Mouse (Mus musculus) embryo, embryonic 10.5 days (tissue): ENCODE data around the gene Tjp3.
A peak's percentile ranks its signal among the peaks of the same experiment; 100 is the strongest.

Experiments used
- DNase-seq: peaks from one replicate; pipeline ENCODE4 v3.0.0-alpha.2; 2015; ENCODE audit warnings: low spot score

Tjp3 gene

DNA sequence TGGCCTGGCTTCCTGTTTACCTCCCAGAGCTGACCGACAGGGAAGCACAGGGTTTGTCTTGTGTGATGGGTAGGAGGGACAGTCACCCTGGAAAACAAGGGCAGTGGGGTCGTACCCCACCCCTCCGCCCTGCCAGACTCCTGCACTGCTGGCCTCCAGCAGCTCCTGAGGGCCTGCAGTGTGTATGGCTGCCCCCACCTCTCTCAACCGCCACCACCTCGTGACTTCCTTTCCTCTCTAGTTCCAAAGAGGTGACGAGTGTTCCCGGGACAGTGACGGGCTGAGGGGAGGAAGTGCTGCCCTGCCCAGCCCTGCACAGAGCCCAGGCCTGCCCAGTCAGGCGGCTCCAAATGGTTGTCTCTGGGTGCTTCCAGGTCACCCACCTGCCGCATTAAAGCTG is 6.5 kb upstream of the Tjp3 start:
- DNase-seq = no peak

DNA sequence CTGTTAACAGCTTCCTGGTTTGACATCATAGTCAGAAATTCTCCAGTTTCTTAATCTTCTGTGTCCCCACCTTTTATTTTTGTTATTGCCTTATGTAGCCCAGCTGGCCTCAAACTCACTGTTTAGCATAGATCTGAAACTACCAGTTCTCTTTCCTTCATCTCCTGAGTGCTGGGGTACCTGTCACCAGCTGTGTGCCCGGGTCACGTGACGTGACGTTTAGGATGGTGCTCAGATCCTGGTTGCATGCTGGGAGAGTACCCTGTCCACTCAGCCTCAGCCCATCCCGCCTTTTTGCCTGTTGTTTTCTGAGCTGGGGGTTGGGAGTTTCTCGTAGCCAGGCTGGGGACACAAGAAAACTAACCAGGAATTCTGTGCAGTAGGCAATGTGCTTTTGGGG is 5.9 kb upstream of the Tjp3 start:
- no peak for DNase-seq

DNA sequence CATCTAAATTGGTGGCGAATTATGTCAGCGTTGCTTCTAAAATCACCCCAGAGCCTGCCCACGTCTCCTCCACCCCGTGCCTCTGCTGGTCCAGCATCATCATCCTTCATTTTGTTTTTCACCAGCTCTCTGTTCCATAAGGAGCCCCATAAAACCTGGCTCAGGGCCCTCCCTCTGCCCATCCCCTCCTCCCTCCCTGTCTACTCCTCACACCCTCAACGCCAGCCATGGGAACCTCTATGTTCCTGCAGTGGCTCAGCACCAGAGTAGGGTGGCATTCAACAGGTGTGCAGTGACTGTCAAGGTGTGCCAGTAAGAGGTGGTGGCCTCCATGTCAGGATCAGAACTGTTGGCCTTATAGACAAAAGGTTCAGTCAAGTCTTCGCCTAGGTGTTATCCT is 3.8 kb upstream of the Tjp3 start:
- DNase-seq = no peak

DNA sequence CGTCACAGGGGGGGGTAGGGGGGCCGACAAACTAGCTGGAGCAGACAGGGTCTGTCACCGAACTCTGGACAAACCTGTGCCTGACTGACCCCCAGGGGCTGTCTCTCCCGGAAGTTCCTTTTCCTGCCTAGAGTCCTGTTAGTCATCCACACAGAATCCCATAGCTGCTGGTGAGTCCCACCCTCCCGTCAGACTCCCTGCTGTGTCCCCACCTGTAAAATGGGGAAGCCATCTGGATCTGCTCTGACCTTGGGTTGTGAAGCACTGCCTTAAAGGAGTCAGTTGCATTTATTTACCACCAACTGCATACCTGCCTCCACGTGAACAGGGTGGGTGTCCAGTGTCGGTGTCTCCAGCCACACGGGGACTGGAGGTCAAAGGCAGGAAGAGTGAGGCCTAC is 3.1 kb upstream of the Tjp3 start:
- no peak for DNase-seq

DNA sequence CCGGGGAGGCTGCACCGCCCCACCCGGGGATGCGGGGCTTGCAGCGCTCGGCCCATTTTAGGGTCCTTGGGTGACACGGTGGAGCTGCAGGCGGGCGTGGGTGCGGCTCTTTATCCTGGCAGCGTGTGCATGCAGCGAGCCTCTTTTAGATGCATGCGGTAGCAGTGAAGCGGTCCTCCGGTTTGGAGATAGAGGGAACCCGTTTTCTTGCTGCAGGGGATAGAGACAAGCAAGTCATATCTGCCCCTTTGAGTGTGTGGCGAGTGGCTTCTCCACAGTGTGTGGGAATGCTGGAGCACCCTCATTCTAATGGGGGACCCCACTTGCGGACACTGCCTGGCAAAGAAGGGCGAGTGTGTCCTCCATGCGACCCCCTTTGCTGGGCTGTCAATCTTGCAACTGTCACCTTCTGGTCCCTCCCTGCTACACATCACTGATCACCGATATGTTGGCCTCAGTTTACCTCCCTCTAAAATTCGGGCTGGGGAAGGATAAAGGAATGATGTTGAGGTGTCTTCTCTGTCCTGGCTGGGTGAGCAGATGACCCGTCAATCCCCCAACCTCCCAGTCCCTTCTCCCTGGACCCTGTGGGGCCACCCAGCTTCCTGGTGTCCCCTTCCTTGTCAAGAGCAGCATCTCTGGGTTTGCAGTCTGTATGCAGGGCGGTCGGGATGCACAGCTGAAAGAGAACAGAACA is 2.1 kb upstream of the Tjp3 start:
- no peak for DNase-seq

DNA sequence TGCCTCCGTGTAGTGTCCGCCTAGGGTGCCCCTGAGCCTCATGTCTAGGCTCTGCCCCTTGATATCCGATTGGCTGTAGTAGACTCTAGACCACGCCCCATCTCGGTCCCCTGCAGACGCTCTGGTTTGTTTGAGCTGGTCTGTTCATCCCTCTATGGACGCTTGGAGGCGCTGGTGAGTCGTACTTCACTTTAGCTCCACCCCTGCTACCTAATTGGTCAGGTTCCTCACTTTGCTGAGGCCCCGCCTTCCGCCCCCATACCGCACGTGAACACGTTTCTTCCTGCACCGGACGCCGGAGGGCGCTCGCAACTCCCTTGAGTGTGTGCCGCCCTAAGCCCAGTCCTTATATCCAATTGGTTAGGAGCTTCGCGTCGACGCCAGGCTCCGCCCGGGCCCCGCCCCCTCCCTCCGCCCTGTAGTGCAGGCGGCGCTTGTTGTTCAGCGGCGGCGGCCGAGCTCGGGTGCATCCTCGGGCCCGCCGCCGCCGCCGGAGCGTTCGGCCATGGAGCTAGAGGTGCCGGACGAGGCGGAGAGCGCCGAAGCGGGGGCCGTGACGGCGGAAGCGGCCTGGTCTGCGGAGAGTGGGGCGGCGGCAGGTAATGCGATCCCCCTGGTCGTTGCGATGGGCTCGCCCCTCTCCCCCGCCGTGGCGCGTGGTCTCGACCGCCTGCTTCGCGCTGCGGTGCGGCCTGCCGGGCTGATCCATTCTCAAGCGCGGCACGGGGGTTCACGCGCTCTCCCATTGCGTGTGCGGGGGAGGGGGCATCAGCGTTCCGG is 1.4 kb upstream of the Tjp3 start, which contains the start of gene Pip5k1c:
Pip5k1c (plus strand) TSS at position 410 of the 780 bp plus-strand sequence.
- peak; percentile 100 for DNase-seq

DNA sequence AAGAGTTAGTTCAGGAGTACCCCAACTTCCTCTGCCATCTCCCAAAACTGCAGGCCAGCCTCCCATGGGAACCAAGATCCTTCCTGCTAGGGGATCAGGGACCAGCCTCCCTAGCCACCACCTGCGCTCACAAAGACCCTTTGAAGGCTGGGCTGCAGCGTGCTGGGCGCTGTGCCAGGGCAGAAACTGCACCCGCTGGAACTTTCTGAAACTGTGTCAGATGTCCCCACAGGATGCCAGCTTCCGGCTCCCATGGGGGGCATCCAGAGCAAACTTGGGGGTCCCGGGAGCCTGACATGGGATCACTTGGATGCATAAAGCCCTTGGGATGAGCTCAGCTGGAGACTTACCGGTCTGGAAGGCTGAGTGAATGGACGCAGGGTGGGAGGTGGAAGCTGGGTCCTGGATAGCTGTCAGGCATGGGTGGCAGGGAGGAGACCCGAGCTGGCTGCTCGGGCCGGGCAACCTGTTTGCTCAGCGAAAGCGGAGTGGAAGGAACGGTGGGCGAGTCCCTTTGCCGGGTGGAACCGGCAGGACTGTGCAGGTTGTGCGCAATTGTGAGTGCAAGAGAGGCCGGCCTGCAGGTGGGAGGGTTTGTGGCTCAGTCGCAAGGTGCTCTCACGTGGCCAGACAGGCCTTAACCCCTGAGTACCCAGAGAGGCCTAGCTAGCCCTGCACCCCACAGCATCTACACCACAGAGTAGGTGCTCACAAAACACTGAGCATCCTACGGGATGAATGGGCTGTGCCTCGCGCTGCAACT is 502 bp downstream of the Tjp3 start:
- DNase-seq = no peak

DNA sequence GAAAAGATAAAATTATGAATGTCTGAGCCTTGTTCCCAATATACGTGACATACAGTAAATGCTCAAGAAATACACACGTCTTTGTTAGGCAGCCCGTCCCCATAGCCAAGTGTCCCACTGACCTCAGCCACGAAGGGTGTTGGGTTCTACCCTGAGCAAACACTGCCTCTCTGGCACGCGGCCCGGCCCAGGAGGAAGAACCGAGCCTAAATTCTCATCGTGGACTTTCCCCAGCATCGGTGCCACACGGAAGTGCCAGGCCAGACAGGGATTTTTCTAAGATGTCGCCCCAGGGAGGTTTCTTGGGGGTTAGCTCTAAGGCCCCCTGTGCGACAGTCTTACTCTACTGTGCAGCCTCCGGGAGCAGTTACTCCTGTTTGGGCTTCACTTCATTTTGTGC is 1.6 kb downstream of the Tjp3 start:
- DNase-seq = no peak

DNA sequence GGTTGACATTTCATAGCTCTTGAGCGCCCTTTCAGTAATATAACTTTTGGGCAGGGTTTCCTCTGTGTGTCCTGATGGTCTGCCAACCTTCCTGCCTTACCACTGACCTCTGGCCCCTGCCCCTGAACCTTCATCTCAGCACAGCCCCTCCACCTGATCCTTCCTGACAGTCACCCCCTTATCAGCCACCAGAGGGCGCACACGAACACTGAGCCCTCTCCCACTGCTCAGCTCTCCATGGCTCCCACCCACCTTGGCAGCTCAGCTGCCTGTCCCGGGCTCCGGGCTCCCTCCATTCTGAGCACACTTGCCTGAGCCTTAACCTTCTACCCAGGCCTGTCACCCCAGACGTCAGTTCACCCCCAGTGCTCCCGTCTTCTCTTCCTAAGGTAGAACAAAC is 2.1 kb downstream of the Tjp3 start:
- peak; percentile 85 for DNase-seq

DNA sequence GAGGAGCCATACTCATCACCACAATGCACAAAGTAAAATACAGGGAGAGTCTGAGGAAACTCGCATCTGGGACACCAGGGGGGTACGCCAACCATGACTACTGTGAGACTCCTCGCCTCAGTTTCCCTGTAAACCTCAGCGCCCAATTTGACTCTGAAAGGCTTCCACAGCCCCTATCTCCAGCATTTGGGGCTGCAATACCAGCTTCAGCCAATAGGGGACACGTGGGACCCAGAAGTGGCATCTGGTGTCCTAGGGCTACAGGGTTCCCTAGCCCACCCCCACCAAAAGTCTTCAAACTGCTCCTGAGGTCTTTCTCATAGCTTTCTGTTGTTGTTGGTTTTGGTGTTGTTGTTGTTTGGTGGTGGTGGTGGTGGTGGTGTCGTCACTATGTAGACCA is 2.8 kb downstream of the Tjp3 start:
- peak; percentile 59 for DNase-seq

DNA sequence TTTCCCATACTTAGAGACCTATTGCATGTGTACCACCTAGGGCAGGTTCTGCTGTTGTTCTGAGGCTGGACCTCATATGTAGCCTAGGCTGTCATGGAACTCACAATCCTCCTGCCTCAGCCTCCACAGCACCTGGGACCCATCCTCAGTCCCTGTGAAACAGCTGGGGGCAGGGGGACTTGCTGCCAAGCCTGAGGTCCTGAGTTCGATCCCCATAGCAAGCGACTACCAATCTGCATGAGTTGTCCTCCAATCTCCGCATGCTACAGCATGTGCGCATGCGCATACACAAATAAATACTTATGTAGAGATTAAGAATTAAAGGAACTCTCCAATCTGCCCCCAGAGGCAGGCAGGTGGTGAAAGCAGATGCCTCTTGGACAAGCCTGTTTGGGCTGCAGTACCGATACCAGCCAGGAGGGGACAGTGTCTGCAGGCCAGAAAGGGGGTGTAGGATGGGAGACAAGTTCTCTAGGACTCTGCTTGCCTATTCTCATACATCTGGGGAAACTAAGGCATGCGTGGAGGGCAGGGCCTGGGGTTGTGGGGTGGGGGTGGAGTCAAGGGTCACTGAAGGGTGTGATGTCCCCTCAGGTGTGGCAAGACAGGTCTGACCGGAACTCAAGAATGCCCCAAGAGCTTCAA is 3.7 kb downstream of the Tjp3 start:
- DNase-seq = peak; percentile 45

DNA sequence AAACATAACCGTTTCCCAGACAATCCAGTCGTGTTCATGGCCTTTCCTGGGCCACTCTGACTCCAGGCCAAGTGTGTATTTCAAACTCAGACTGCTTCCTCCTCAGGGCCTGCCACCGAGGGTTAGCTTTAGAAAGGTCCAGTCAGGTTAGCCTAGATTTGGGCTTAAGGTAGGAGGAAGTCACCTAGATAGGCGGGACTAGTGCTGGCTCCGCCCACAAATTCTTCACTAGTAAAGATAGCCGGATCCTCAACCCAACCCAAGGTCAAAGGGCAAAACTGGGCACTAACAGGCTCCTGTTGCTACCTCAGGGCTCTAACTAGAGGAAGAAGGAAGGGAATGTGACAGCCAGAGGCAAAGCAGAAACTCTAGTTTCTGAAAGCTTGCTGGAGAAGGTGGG is 4.8 kb downstream of the Tjp3 start:
- DNase-seq = no peak

DNA sequence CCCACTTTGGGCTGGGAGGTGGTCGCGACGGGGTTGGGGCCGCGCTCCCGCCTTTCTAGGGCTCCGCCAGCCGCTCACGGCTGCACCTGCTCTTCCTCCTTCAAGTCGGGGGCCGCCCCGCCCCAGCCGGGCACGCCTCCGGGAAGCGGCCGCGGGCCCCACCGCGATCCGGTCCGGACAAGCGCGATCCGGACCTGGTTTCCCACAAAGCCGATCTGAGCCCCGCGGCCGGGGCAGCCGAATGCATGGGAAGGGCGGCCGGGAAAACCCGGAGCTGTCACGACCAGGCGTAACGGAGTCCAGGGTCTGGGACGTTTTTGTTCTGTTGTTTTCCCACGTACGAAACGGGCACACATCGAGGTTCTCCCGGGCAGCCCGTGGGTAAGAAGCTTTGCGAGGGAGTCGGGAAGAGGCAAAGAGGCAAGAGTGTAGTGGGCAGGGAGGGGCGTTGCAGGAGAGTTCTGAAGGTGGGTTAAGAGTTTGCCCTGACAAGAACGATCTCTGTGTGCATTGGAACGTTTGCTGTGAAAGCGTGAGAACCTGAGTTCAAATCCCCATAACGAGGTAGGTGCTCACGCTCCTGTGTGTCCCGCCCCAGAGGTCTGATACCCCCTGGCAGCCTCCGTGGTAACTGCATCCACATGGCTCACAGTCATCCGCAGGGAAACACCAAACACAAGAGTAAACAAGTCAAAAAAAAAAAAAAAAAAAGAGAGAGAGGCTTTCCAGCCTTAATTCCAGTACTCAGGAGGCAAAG is 5.5 kb downstream of the Tjp3 start:
- DNase-seq = peak; percentile 94

DNA sequence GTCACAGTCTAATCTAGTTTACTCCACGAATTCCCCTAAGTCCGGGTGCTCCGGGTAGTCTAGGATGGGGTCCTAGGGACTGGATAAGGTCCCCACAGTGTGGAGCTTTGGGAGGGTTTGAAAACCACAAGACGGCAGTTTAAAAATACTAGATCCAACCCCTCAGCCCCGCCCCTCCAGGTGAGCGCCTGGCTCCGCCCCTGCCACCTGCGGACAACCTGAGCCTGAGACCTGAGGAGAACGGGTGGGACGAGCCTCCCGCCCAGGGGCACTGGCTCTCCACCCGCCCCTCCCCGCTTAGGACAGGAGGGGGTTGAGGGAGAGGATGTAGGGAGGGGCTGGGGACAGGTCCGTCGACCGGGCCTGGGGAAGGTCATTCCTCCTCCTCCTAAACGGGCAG is 6.7 kb downstream of the Tjp3 start:
- no peak for DNase-seq

DNA sequence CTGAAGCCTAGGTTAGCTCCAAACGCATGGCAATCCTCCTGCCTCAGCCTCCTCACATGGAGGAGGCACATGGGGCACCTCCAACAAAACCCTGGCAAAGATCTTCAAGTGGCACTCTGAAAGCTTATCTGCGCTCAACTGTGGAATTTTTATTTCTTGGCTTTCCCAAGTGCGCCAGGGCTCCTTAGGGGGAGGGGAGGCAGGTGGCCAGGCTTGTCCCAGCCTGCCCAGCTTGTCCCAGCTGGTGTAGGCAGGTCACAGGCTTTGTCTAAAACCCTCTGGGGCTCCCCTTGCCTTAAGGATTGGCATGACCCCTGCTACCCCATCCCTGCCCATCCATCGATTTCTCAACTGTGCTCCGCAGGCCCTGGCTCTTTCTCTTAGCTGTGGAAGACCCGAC is 7.2 kb downstream of the Tjp3 start:
- no peak for DNase-seq

DNA sequence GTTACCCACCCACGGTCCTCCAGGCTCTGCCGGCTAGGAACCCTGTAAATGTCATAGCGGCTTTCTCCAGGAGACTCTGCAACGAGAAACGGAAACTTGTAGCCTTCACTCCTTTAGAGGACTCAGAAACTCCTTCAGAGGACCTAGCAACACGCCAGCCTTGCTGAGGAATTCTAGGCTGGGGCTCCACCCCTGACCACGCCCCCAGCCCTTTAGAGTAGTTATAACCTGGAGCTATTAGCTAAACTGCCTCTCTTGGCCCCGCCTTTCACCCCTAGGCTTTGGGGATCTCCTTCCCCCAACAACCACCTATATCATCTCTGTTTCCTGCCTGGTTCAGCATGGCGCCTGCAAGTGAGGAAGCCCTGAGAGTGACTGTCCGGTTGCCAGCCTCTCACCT is 11.9 kb downstream of the Tjp3 start:
- DNase-seq = peak; percentile 52

DNA sequence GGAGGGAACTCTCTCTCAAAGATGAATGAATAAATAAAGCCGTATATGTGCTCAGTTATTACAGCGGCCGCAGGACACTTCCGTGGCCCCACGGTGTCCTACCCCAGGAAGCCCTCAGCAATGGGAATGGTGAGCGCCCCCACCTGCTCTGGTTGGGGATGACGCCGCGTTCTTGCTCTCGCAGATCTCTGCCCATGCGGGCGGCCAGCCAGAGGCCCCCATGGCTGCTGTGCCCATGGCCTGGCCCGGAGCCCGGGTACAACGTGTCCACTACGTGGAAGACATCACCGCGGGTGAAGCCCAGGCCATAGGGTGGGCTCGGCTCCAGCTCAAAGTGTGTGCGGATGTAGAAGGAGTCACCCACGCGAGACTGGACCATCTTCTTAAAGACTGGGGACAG is 13.7 kb downstream of the Tjp3 start:
- no peak for DNase-seq

DNA sequence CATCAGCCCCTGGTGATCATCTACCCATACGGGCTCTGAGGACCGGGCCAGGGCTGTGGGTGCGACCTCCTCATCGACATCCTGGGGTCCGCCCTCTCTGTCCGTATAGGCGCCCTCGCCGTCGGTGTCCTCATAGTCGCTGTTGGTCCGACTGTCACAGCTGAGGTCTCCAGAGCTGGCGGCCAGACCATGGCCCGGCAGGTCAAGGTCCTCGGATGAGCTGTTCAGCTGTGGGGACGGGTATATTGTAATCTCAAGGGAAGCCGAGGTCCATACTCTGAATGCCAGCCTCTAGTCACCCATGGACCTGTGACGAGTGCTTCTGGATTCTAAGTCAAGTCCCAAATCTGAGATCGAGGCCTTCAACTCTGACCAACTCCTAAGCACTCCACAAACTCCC is 17.5 kb downstream of the Tjp3 start:
- no peak for DNase-seq

DNA sequence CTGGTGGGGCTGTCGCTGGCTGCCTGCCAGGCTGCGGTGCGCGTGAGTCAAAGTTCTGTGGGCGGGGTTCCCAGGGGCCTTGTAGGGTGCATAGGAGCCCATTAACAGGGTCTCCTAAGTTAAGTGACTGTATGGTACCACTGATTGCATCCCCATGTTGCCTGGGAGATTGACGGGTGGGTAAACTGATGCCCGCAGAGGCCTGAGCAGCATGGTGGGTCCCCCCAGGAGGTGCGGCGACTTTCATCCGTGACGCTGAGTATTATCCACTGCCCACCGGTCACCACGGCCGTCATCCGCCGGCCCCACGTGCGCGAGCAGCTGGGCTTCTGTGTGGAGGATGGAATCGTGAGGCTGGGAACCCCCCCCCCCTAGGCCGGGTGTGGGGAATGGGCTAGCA is 19.0 kb downstream of the Tjp3 start:
- no peak for DNase-seq

DNA sequence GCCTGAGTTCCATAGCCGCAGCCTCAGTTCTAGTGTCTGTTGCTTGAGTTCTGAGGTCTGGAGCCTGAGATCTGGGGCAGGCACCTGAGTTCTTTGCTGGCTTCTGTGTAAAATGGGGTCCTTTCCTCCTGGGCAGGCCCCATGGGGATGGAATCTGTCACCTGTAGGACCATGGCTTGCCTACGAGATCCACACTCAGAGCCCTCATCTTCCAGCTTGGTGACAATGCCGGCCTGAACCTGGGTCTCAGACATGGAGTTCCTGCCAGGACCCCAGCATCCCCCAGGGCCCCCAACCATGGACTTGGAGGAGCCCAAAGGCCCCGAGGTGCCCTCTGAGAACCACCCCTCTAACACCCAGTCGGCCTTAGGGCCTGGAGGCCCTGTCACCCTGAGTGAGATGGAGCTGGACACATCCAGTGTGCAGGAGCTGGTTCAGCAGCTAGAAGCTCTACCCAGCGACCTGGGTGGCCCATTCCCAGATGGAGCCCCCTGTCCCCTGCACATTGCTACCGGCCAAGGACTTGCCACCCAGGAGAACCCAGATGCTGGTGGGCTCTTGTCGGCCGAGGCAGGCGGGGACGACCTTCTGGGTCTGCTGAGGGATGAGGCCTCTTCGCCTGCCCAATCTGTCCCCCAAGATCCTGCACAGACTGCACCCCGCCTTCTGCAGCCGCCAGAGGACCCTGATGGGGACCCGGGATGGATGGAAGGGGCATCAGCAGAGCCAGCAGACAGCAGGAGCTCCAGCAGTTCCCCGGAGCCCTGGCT is 22.6 kb downstream of the Tjp3 start:
- DNase-seq = no peak

DNA sequence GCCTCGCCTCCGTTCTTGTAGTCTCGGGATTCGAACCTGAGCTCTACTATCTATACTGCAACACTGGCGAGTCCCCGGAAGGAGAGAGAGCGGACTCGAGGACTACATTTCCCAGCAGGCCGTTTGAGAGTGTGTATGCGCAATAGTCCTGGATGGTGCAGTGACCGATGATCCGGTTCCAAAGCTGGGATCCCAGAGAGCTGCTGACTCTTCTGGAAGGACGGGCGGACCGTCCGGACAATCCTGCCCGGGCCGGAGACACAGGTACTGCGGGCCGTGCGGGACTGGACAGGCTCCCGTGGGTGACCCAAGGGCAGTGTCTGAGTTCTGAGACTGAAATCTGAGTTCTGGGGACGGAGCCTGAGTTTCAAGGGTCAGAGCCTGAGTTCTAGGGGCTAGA is 23.3 kb downstream of the Tjp3 start:
- DNase-seq = peak; percentile 95
